Mouse (Mus musculus) inflammation-experienced regulatory T-cells, adult 16 weeks (primary cell): Measurements from ENCODE around the gene Adcy1. TPM values are rescaled to one million over a fixed set of nuclear protein-coding genes. Genes with fewer than 3 reads are reported as not detected.

Experiments used
- polyA plus RNA-seq: library from polyadenylated mRNA; unstranded; fragments of 100-300 nt; shearing (Covaris generic); gene quantifications from one replicate; pipeline ENCODE4 v1.2.1, GENCODE M21; 2017

Adcy1 gene
- 0.28 TPM for polyA plus RNA-seq

DNA sequence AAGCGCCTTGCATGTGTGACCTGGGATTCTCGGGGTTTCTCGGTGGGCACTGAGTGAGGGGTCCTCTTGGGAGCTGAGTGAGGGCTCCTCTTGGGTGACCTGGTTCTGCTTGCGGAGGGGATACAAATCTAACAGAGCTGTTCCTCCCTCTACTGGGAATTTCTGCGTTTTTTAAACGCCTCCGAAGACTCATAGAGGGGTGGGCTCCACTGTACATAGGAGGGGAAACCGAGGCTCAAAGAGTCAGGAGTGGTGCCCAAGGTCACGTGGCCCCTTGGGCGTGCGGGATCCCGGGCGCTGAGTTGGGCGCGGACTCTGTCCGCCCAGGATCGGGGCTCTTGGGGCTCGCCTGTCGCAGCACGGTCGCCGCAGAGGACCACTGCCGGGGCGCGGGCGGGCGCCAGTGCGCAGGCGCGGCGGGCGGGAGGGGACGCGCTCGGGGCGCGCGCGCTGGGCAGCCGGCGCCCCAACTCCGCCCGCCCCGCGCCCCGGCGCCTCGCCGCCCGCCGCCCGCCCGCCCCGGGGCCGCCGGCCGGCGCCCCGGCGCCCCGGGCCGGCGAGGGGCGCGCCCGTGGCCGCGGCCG is at the start of gene Adcy1:
TSS of gene Adcy1 (plus strand) at position 489 of the 584 bp plus-strand sequence.

DNA sequence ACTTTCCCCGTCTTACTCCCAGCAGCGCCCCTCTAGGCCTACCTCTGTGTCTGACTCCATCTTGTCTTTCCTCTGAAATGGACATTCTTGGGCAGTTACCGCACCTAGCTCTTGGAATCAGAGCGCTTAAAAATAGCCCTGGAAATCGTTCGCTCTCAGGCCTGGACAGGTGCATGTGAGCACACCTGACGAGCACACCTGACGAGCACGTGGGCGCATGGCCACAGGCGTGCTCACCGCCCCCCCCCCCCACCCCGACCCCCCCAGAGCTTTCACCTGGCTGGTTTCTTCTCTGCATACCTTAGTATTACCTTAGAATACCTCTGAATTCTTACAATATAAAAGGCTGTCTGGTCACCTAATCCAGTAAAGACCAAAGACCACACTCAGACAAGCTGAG is 125.2 kb downstream of the Adcy1 start, which contains the start of gene Gm11985:
TSS of gene Gm11985 (minus strand) at position 101 of the 400 bp plus-strand sequence.

DNA sequence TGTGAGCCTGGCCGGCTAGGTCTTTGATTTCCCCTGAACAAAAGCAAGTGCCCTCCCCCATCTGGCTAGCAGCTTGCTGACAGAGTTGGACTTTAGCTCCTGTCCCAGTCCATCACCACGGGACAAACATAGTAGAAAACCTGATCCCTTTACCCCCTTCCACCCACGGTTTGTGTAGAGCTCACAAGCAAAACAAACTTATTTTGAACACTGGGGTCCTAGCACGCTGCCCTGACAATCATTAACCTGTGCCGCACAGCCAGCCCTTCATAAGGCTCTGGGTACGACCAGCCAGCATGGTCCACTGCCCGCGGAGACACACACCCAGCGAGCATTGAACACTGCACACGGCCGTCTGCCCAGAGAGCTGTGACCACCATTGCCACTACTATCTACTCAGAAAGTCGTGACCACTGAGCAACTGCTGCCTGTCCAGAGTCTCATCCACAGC is 134.2 kb downstream of the Adcy1 start, which contains the start of gene Igfbp1:
TSS of gene Igfbp1 (plus strand) at position 292 of the 451 bp plus-strand sequence.

DNA sequence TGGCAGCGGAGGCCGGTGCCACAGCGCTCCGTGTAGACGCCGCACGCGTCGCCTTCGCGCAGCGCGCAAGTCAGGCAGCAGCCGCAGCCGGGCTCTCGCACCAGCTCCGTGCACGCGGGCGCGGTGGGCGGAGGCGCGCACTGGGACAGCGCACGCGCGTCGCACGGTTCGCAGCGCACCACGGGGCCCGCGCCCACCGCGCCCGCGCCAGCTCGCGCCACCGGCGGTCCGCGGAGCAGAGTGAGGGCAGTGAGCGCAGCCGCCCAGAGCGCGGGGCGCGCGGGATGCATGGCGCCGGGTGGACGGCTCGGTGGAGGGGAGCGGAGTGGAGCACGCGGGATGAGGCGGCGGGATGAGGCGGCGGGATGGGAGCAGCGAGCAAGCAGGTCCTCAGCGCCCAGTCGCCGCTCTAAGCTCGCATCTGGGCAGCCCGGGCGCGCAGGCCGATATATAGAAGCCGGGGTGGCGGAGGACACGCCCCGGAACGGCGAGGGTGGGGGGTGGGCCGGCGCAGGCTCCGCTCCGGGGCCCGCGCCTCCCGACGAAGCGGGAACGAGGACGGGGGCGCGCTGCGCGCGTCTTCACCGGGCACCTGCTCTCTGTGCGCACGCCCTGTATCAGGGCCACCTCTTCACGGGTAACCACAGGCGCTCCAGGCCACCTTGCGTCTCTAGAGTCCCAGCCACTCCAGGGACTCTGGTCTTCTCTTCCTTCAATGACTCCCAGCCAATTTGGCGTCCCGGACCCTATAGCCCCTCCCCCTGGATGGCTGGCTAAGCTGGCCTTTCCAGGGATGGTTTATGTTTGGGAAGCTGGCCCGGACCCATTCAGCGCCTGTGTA is 150.4 kb downstream of the Adcy1 start, which contains the start of gene Igfbp3:
TSS of gene Igfbp3 (minus strand) at position 423 of the 841 bp plus-strand sequence.

Other genes with a start within 250 kb of the Adcy1 start
- not detected for gene Gm11983, start 225.8 kb upstream of the Adcy1 start, polyA plus RNA-seq
- not detected for gene Gm11985, start 125.1 kb downstream of the Adcy1 start, polyA plus RNA-seq
- gene Igfbp1, start 134.3 kb downstream of the Adcy1 start, polyA plus RNA-seq: not detected
- gene Igfbp3, start 150.4 kb downstream of the Adcy1 start, polyA plus RNA-seq: not detected